8 mouse cellular contexts compared by ENCODE assay signal in the genomic region with DNA sequence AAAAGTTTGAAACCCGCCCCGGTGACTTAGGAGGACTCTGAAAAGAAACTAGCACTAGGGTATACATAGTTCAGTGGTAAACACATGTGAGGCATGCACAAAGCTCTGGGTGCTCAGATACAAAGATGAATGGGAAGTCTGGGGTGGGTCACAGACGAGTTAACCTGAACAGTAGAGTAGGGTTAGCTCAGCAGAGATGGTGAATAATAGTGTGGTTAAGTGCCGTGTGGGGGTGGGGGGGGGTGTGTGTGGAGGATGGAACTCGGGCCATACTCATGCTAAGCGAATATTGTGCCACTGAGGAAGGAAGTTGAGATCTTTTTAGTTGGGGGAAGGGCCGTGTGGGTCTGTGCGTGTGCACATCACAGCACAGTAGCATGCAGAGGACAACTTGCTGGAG. TPM values are rescaled to one million over a fixed set of nuclear protein-coding genes. Genes with fewer than 3 reads are reported as not detected.
DNase-seq lines count a peak whose midpoint lies in the region; ATAC-seq lines count a peak whose summit lies in the region.

No protein-coding gene starts in this region.

- no peaks in the 10 kb centered on the region for H3K9me3 ChIP-seq in heart, embryonic 11.5 days (replicated peaks; ENCODE audit: control insufficient read depth, low read length)
- no peaks in the 10 kb centered on the region for H3K9me3 ChIP-seq in neural tube, embryonic 12.5 days
- no peaks in the 10 kb centered on the region for H3K9me3 ChIP-seq in intestine, embryonic 16.5 days (ENCODE audit: control insufficient read depth, low read length)

- DNase-seq in heart, postnatal 10 days = no peak
- no peak for DNase-seq in neural tube, embryonic 10.5 days (ENCODE audit: extremely low spot score, low spot score)
- DNase-seq in embryo, embryonic 11 days = no peak
- DNase-seq in adrenal gland, postnatal 4 days (ENCODE audit: low spot score in 2 of 2) = no peak
- no peak for DNase-seq in right cerebral cortex, postnatal 4 days

- no peak for ATAC-seq in heart, embryonic 11.5 days (replicated peaks; ENCODE audit: insufficient number of reproducible peaks, low FRiP score, low TSS enrichment)
- no peak for ATAC-seq in neural tube, embryonic 12.5 days (ENCODE audit: low FRiP score, low read depth)
- no peak for ATAC-seq in intestine, embryonic 16.5 days

- H3K4me3 ChIP-seq in heart, embryonic 11.5 days (ENCODE audit: low read depth, low read length) = peak overlapping the region; percentile 92; the same call in 1 of the 2 replicates
- H3K4me3 ChIP-seq in neural tube, embryonic 12.5 days = no peak overlapping the region
- peak overlapping the region; percentile 21 for H3K4me3 ChIP-seq in intestine, embryonic 16.5 days (ENCODE audit: low read length)

- no peaks in the 10 kb centered on the region for H3K27me3 ChIP-seq in heart, embryonic 11.5 days (ENCODE audit: control insufficient read depth, insufficient read depth, low read length)
- no peaks in the 10 kb centered on the region for H3K27me3 ChIP-seq in neural tube, embryonic 12.5 days (replicated peaks)
- no peaks in the 10 kb centered on the region for H3K27me3 ChIP-seq in intestine, embryonic 16.5 days (replicated peaks; ENCODE audit: control insufficient read depth, insufficient read depth, low read length)

- peaks cover 20% of the 10 kb centered on the region for H3K4me1 ChIP-seq in heart, embryonic 11.5 days (ENCODE audit: control insufficient read depth, insufficient read depth, low read length)
- H3K4me1 ChIP-seq in neural tube, embryonic 12.5 days = peaks cover 22% of the 10 kb centered on the region
- peaks cover 25% of the 10 kb centered on the region for H3K4me1 ChIP-seq in intestine, embryonic 16.5 days (ENCODE audit: control insufficient read depth, insufficient read depth, low read length)

- intact Hi-C loops in heart, postnatal 10 days (cut with DNase I) = no loop called here

- no peak overlapping the region for H3K9ac ChIP-seq in heart, embryonic 11.5 days (ENCODE audit: low read depth, low read length)
- 0 out of 2 replicates have a peak overlapping the region, but pooled peaks have one; percentile 30 for H3K9ac ChIP-seq in neural tube, embryonic 12.5 days
- H3K9ac ChIP-seq in intestine, embryonic 16.5 days (ENCODE audit: low read depth, low read length) = no peak overlapping the region

- H3K4me2 ChIP-seq in heart, embryonic 11.5 days = peak overlapping the region; percentile 84
- peak overlapping the region; percentile 84 for H3K4me2 ChIP-seq in neural tube, embryonic 12.5 days (replicated peaks)
- H3K4me2 ChIP-seq in intestine, embryonic 16.5 days (ENCODE audit: low read depth, low read length) = peak overlapping the region; percentile 78

- peaks cover 29% of the 10 kb centered on the region for H3K36me3 ChIP-seq in heart, embryonic 11.5 days (ENCODE audit: control insufficient read depth, insufficient read depth, low read length)
- H3K36me3 ChIP-seq in neural tube, embryonic 12.5 days = peaks cover 39% of the 10 kb centered on the region
- H3K36me3 ChIP-seq in intestine, embryonic 16.5 days (ENCODE audit: control insufficient read depth, insufficient read depth, low read length) = peaks cover 28% of the 10 kb centered on the region

- WGBS in heart, embryonic 11.5 days (ENCODE audit: insufficient replicate concordance) = 83% methylated on average over 8 of the region's 8 CpGs
- 86% methylated on average over 8 of the region's 8 CpGs for WGBS in neural tube, embryonic 12.5 days
- whole genome bisulfite sequencing in intestine, embryonic 16.5 days = 79% methylated on average over 8 of the region's 8 CpGs

- no peak overlapping the region for H3K27ac ChIP-seq in heart, embryonic 11.5 days (ENCODE audit: low read depth, low read length)
- no peak overlapping the region for H3K27ac ChIP-seq in neural tube, embryonic 12.5 days
- no peak overlapping the region for H3K27ac ChIP-seq in intestine, embryonic 16.5 days (ENCODE audit: low read length)

RNA-seq across cellular contexts. Expression of a gene that starts 2.1 kb away (rescaled TPM):
- polyA plus RNA-seq in heart, embryonic 11.5 days (2014; fragmentation: Nextera tagmentation; extraction: Ambion mirVana) = 955 and 984 TPM in 2 replicates
- 1,000 to 10,000 TPM; 1,661 to 1,664 TPM for total RNA-seq in heart, postnatal 10 days (2021)
- polyA plus RNA-seq in neural tube, embryonic 12.5 days (2016; fragmentation: Nextera tagmentation; extraction: Ambion mirVana) = 606 and 613 TPM in 2 replicates
- polyA plus RNA-seq in intestine, embryonic 16.5 days (2015; fragmentation: Nextera tagmentation; extraction: Ambion mirVana) = 873 and 892 TPM in 2 replicates
- 100 to 1,000 TPM; 433 to 459 TPM for total RNA-seq in adrenal gland, postnatal 4 days (2021)

RNA-seq across cellular contexts. Expression of a gene that starts 2.1 kb away (rescaled TPM):
- polyA plus RNA-seq in heart, embryonic 11.5 days (2014; fragmentation: Nextera tagmentation; extraction: Ambion mirVana) = 0.28 and 0.42 TPM in 2 replicates
- not detected for total RNA-seq in heart, postnatal 10 days (2021)
- polyA plus RNA-seq in neural tube, embryonic 12.5 days (2016; fragmentation: Nextera tagmentation; extraction: Ambion mirVana) = 0.30 TPM in 1 of 2 replicates, not detected in the other
- polyA plus RNA-seq in intestine, embryonic 16.5 days (2015; fragmentation: Nextera tagmentation; extraction: Ambion mirVana) = 0.21 and 0.35 TPM in 2 replicates
- 1 to 10 TPM; 1.6 to 1.7 TPM for total RNA-seq in adrenal gland, postnatal 4 days (2021)

RNA-seq across cellular contexts. Expression of a gene that starts 26.4 kb away (rescaled TPM):
- 0.21 TPM in 1 of 2 replicates, not detected in the other for polyA plus RNA-seq in heart, embryonic 11.5 days (2014; fragmentation: Nextera tagmentation; extraction: Ambion mirVana)
- total RNA-seq in heart, postnatal 10 days (2021) = under 1 TPM; 0.24 to 0.25 TPM
- 71.4 and 77.2 TPM in 2 replicates for polyA plus RNA-seq in neural tube, embryonic 12.5 days (2016; fragmentation: Nextera tagmentation; extraction: Ambion mirVana)
- polyA plus RNA-seq in intestine, embryonic 16.5 days (2015; fragmentation: Nextera tagmentation; extraction: Ambion mirVana) = 2.6 and 3.1 TPM in 2 replicates
- total RNA-seq in adrenal gland, postnatal 4 days (2021) = 1 to 10 TPM; 7.5 to 7.9 TPM

RNA-seq across cellular contexts. Expression of a gene that starts 36.1 kb away (rescaled TPM):
- 31.3 and 34.7 TPM in 2 replicates for polyA plus RNA-seq in heart, embryonic 11.5 days (2014; fragmentation: Nextera tagmentation; extraction: Ambion mirVana)
- total RNA-seq in heart, postnatal 10 days (2021) = 10 to 100 TPM; 10.0 to 17.4 TPM
- 73.5 and 74.7 TPM in 2 replicates for polyA plus RNA-seq in neural tube, embryonic 12.5 days (2016; fragmentation: Nextera tagmentation; extraction: Ambion mirVana)
- 65.1 and 65.8 TPM in 2 replicates for polyA plus RNA-seq in intestine, embryonic 16.5 days (2015; fragmentation: Nextera tagmentation; extraction: Ambion mirVana)
- 10 to 100 TPM; 46.8 to 53.9 TPM for total RNA-seq in adrenal gland, postnatal 4 days (2021)

Comparison
In these comparisons a context has a peak if more than half of its experiments do, and no peak if none do; other contexts are left out.
1. RNA of a gene that starts 26.4 kb away (polyA plus RNA-seq): 71.4 to 77.2 TPM in neural tube, embryonic 12.5 days; 2.6 to 3.1 TPM in intestine, embryonic 16.5 days and 0.21 TPM in heart, embryonic 11.5 days; every median in the first group is over 10 times any median in the second.
2. Peak in every context shown above with its lines, with median percentiles within 50 percentile points of each other: H3K4me2 ChIP-seq.